Mouse (Mus musculus): ENCODE data around the gene Lrp6. TPM values are rescaled to one million over a fixed set of nuclear protein-coding genes. Genes with fewer than 3 reads are reported as not detected.

The Lrp6 gene
- polyA plus RNA-seq, 1 experiment, result 5.0 TPM

DNA sequence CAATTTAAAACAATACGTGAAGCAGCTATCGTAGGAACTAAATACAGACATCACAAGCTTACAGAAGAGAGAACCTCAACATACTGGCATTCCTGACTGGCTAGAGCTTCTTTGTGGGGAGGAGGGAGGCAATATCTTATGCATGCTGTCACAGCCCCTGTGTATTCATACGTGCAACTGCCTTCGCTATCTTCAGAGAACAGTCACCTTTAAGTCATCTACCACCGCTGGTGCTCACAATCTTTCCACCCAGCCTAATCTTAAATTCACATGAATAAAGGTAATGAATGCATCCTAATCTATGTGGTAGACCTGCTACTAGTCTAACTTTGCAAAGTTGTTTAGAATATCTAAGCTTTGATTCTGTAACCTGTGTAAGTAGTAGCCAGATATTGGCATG is 40.5 kb downstream of the Lrp6 start:
- H3K4me3 ChIP-seq (replicated peaks), result no peak overlapping the region
- H3K4me1 ChIP-seq, result peaks cover 42% of the 10 kb centered on the region
- no peaks in the 10 kb centered on the region for H3K27me3 ChIP-seq (replicated peaks)
- H3K36me3 ChIP-seq (replicated peaks; ENCODE audit: low read length), result peaks cover 14% of the 10 kb centered on the region
- H3K9me3 ChIP-seq, result no peaks in the 10 kb centered on the region
- TF ChIP-seq FLI1 (IDR thresholded peaks at IDR 0.05; ENCODE audit: low read length), result no peak
- no peak for TF ChIP-seq GATA1 (IDR thresholded peaks at IDR 0.05; ENCODE audit: borderline replicate concordance, low read length)

GRCm38 (mm10) chr6:134521411-134521810 is 45.4 kb downstream of the Lrp6 start:
- no peak for TF ChIP-seq GATA1 (IDR thresholded peaks at IDR 0.05; ENCODE audit: borderline replicate concordance, low read length)
- TF ChIP-seq FLI1 (IDR thresholded peaks at IDR 0.05; ENCODE audit: low read length), result no peak
- Histone ChIP-seq H3K36me3 (replicated peaks; ENCODE audit: low read length) (peaks cover 14% of the 10 kb centered on the region), H3K9me3 (no peaks in the 10 kb centered on the region)

DNA sequence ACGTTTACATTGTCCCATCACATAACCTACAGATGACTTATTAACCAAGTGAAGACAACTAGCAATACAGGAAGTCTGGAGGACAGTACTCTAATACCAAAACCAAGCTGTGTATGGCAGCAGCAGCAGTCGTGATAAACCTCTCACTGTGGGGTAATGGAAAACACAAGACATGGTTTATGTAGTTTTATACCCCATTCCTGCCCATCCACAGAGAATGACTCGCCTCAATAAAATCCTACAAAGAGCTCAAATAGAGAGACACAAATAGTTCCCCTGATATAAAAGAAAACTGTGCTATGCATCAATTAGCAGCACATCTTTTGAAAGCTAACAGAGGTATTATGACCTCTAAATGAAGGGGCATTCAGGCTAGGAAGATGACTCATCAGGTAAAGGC is 45.9 kb downstream of the Lrp6 start:
- Histone ChIP-seq H3K4me3 (replicated peaks) (no peak overlapping the region), H3K4me1 (peaks cover 18% of the 10 kb centered on the region), H3K9me3 (no peaks in the 10 kb centered on the region), H3K27me3 (replicated peaks) (no peaks in the 10 kb centered on the region), H3K36me3 (replicated peaks; ENCODE audit: low read length) (peaks cover 16% of the 10 kb centered on the region)
- no peak for TF ChIP-seq GATA1 (IDR thresholded peaks at IDR 0.05; ENCODE audit: borderline replicate concordance, low read length)
- no peak for TF ChIP-seq FLI1 (IDR thresholded peaks at IDR 0.05; ENCODE audit: low read length)

More at GRCm38 (mm10) chr6:134521411-134521810, 45.4 kb downstream of the Lrp6 start:
- no peak overlapping the region for H3K4me3 ChIP-seq (replicated peaks)
- H3K4me1 ChIP-seq, result peaks cover 21% of the 10 kb centered on the region
- H3K27me3 ChIP-seq (replicated peaks), result no peaks in the 10 kb centered on the region

DNA sequence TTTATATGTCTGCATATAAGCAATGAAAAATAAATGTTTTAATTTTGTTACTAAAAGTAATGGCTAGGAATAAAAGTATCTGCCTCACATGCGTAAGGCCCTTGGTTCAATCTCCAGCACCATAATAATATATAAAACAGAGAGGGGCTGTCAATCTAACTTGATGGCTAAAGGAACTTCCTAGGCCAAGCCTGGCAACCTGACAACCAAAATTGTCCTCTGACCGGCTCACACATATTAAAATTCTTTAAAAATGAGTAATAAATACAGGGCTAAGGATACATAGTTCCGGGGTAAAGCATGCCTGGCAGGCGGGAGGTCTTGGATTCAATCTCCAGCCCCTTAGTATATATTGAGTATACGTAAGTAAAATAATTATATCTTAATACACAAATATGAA is 48.3 kb downstream of the Lrp6 start:
- no peak overlapping the region for H3K4me3 ChIP-seq (replicated peaks)
- H3K36me3 ChIP-seq (replicated peaks; ENCODE audit: low read length), result peaks cover 19% of the 10 kb centered on the region
- peaks cover 16% of the 10 kb centered on the region for H3K4me1 ChIP-seq
- H3K27me3 ChIP-seq (replicated peaks), result no peaks in the 10 kb centered on the region
- H3K9me3 ChIP-seq, result no peaks in the 10 kb centered on the region
- TF ChIP-seq FLI1 (IDR thresholded peaks at IDR 0.05; ENCODE audit: low read length), result no peak
- TF ChIP-seq GATA1 (IDR thresholded peaks at IDR 0.05; ENCODE audit: borderline replicate concordance, low read length), result no peak

DNA sequence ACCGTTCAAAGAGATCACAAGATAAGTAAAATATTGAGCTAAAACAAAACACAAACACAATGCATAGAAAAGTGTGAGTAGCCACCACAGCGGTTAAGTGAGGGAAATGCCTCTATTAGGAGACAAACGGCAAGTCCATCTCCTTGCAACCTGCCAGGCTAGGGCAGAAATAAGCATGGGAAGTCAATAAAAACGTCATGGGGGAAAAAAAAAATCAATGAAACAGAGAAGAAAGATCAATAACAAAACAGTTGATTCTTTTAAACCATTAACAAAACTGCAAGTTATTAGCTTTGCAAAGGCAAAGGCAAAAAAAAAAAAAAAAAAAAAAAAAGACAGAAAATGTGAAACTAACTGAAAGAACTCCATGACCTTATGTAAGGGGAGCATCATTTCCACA is 49.6 kb downstream of the Lrp6 start:
- no peaks in the 10 kb centered on the region for H3K9me3 ChIP-seq
- peaks cover 16% of the 10 kb centered on the region for H3K4me1 ChIP-seq
- H3K27me3 ChIP-seq (replicated peaks), result no peaks in the 10 kb centered on the region
- H3K4me3 ChIP-seq (replicated peaks), result no peak overlapping the region
- TF ChIP-seq FLI1 (IDR thresholded peaks at IDR 0.05; ENCODE audit: low read length) (no peak), GATA1 (IDR thresholded peaks at IDR 0.05; ENCODE audit: borderline replicate concordance, low read length) (no peak)
- peaks cover 27% of the 10 kb centered on the region for H3K36me3 ChIP-seq (replicated peaks; ENCODE audit: low read length)

- TF ChIP-seq GATA1 (IDR thresholded peaks at IDR 0.05; ENCODE audit: borderline replicate concordance, low read length) (no peak), FLI1 (IDR thresholded peaks at IDR 0.05; ENCODE audit: low read length) (no peak)
- Histone ChIP-seq H3K4me1 (peaks cover 6% of the 10 kb centered on the region; the same call in 1 of the 2 replicates), H3K27me3 (replicated peaks) (no peaks in the 10 kb centered on the region), H3K36me3 (replicated peaks; ENCODE audit: low read length) (peaks cover 32% of the 10 kb centered on the region), H3K9me3 (no peaks in the 10 kb centered on the region), H3K4me3 (replicated peaks) (no peak overlapping the region)
Measured at GRCm38 (mm10) chr6:134515416-134515815, 51.3 kb downstream of the Lrp6 start.

DNA sequence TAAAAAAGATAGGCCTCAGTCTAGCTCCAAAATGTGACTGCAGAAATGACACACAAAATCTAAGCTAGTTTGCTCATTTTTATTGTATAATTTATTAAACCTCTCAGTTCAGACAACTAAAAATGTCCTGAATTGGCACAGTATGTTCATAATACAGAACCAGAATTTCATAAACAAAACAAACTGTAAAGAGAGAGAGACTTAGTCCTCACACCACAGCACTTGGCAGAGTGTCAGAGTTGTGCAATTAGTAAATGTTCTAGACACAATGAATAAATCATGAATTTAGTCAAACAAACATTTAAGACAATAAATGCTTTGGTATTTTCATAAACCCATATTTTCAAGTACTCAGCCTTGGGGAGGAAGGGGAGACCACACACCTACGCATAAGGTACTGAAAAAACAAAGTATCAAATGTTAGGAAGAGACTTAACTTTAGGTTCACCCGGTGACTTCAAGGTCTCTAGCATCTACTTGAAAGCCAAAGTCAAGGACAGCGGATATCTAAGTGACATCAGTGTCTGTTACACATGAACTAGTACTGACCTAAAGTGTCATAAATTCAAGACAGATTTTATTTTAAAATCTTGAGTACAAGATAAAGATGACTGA is 52.8 kb downstream of the Lrp6 start:
- H3K36me3 ChIP-seq (replicated peaks; ENCODE audit: low read length), result peaks cover 28% of the 10 kb centered on the region
- no peaks in the 10 kb centered on the region for H3K9me3 ChIP-seq
- H3K27me3 ChIP-seq (replicated peaks), result no peaks in the 10 kb centered on the region
- peaks cover 6% of the 10 kb centered on the region; the same call in 1 of the 2 replicates for H3K4me1 ChIP-seq
- no peak for TF ChIP-seq GATA1 (IDR thresholded peaks at IDR 0.05; ENCODE audit: borderline replicate concordance, low read length)
- TF ChIP-seq FLI1 (IDR thresholded peaks at IDR 0.05; ENCODE audit: low read length), result no peak
- H3K4me3 ChIP-seq (replicated peaks), result no peak overlapping the region

DNA sequence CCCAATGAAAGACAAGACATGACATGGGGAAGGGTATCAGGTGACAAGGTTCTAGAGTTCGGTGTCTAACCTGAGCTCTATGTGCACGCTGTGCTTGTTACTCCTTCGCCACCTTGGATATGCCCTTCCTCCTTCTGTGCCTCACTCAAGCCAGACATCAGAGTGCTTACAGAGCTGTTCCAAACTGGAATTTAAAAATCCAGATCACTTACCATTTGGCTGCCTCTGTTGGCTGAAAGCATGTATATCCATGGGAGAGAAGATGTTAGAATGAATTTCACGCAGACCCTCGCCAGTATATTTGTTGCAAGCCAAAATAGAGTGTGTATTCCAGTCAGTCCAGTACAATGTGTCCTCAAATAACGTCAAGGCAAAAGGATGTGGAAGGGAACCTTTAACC is 53.8 kb downstream of the Lrp6 start:
- no peak for TF ChIP-seq GATA1 (IDR thresholded peaks at IDR 0.05; ENCODE audit: borderline replicate concordance, low read length)
- TF ChIP-seq FLI1 (IDR thresholded peaks at IDR 0.05; ENCODE audit: low read length), result no peak
- Histone ChIP-seq H3K27me3 (replicated peaks) (no peaks in the 10 kb centered on the region), H3K9me3 (no peaks in the 10 kb centered on the region), H3K36me3 (replicated peaks; ENCODE audit: low read length) (peaks cover 31% of the 10 kb centered on the region), H3K4me3 (replicated peaks) (no peak overlapping the region), H3K4me1 (peaks cover 6% of the 10 kb centered on the region; the same call in 1 of the 2 replicates)

DNA sequence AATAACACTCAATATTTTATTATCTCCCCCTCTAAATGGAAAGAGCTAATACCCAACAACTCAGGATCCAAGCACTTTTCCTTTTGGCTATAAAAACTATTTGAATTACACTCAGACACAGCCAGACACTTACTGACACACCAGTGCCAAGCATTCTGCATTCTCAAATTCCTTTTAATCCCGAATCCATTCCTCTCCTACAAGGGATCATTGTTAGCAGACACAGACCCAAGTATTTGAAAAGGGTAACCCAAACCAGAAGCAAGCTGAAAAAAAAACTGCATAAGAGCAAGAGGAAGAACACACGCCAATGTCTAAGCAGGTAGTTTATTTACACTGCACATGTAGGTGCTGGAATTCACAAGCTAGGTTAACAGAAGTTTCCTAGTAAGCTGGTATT is 54.3 kb downstream of the Lrp6 start:
- Histone ChIP-seq H3K4me1 (peaks cover 6% of the 10 kb centered on the region; the same call in 1 of the 2 replicates), H3K27me3 (replicated peaks) (no peaks in the 10 kb centered on the region), H3K9me3 (no peaks in the 10 kb centered on the region), H3K4me3 (replicated peaks) (no peak overlapping the region), H3K36me3 (replicated peaks; ENCODE audit: low read length) (peaks cover 34% of the 10 kb centered on the region)
- TF ChIP-seq FLI1 (IDR thresholded peaks at IDR 0.05; ENCODE audit: low read length) (no peak), GATA1 (IDR thresholded peaks at IDR 0.05; ENCODE audit: borderline replicate concordance, low read length) (no peak)

- no peak overlapping the region for H3K4me3 ChIP-seq (replicated peaks)
- no peaks in the 10 kb centered on the region for H3K9me3 ChIP-seq
- no peaks in the 10 kb centered on the region for H3K27me3 ChIP-seq (replicated peaks)
- peaks cover 6% of the 10 kb centered on the region; the same call in 1 of the 2 replicates for H3K4me1 ChIP-seq
- no peak for TF ChIP-seq GATA1 (IDR thresholded peaks at IDR 0.05; ENCODE audit: borderline replicate concordance, low read length)
- TF ChIP-seq FLI1 (IDR thresholded peaks at IDR 0.05; ENCODE audit: low read length), result no peak
- H3K36me3 ChIP-seq (replicated peaks; ENCODE audit: low read length), result peaks cover 48% of the 10 kb centered on the region
Measured at GRCm38 (mm10) chr6:134511118-134511517, 55.6 kb downstream of the Lrp6 start.

Data from megakaryocyte, embryonic 14.5 days (primary cell).